Mouse (Mus musculus) C2C12 (cell line): Measurements from ENCODE around the gene Cdc42se2.

ENCODE experiments used
- CEBPB ChIP-seq: IDR thresholded peaks from one replicate; pipeline ENCODE4 v1.6.1; 2011; ENCODE audit warnings: low read depth, mild to moderate bottlenecking, control low read depth, moderate library complexity
- CTCF ChIP-seq: IDR thresholded peaks from one replicate; pipeline ENCODE4 v1.5.1; 2011; ENCODE audit not compliant: control insufficient read depth, insufficient read depth, insufficient read length
- MAX ChIP-seq: IDR thresholded peaks from one replicate; pipeline ENCODE4 v1.6.1; 2011; ENCODE audit warnings: mild to moderate bottlenecking, control low read depth
- USF1 ChIP-seq: IDR thresholded peaks from one replicate; pipeline ENCODE4 v1.6.1; 2011; ENCODE audit warnings: low read depth, mild to moderate bottlenecking, control low read depth, moderate library complexity

GRCm38 (mm10) chr11:54744231-54744630 is 43.2 kb downstream of the Cdc42se2 start:
- TF ChIP-seq CEBPB (no peak), CTCF (no peak), USF1 (no peak), MAX (no peak)
